Mouse (Mus musculus) heart, postnatal 4 days (tissue): ENCODE data around the gene Gm10778. TPM values are rescaled to one million over a fixed set of nuclear protein-coding genes. Genes with fewer than 3 reads are reported as not detected.

Experiments
- DNase-seq: peaks from one replicate; pipeline ENCODE4 v3.0.0; 2021
- total RNA-seq, 2 experiments: library from RNA; stranded (reverse); gene quantifications; 2 replicates each; pipeline ENCODE4 v1.2.3; 2021

Gm10778 gene
- total RNA-seq = 1 to 10 TPM; 2.9 to 3.5 TPM

GRCm38 (mm10) chr10:81648803-81649775 is at the start of gene Gm10778:
Gene Gm10778, plus strand, starts transcription at chr10:81649059.
- peak; percentile 92 for DNase-seq

- no peak for DNase-seq
Observed at GRCm38 (mm10) chr10:81599630-81600029, 49.2 kb upstream of the Gm10778 start.

GRCm38 (mm10) chr10:81600096-81600495 is 48.8 kb upstream of the Gm10778 start:
- no peak for DNase-seq

GRCm38 (mm10) chr10:81600738-81601203 is 48.1 kb upstream of the Gm10778 start, which contains the start of gene Tle6:
Gene Tle6, minus strand, starts transcription at chr10:81601073.
- peak; percentile 98 for DNase-seq

GRCm38 (mm10) chr10:81601396-81601905 is 47.4 kb upstream of the Gm10778 start:
- DNase-seq = no peak

GRCm38 (mm10) chr10:81602741-81603151 is 46.1 kb upstream of the Gm10778 start:
- DNase-seq = peak; percentile 34

- no peak for DNase-seq
Observed at GRCm38 (mm10) chr10:81604019-81604967, 44.6 kb upstream of the Gm10778 start.

GRCm38 (mm10) chr10:81604968-81605665 is 43.7 kb upstream of the Gm10778 start:
- peak; percentile 93 for DNase-seq

GRCm38 (mm10) chr10:81605666-81605973 is 43.2 kb upstream of the Gm10778 start:
- DNase-seq = no peak

GRCm38 (mm10) chr10:81605974-81606751 is 42.7 kb upstream of the Gm10778 start, which contains the start of gene BC025920:
Gene BC025920, plus strand, starts transcription at chr10:81606270.
- peak; percentile 95 for DNase-seq

GRCm38 (mm10) chr10:81608308-81608707 is 40.6 kb upstream of the Gm10778 start:
- DNase-seq = no peak

- DNase-seq = no peak
Observed at GRCm38 (mm10) chr10:81612779-81613178, 36.1 kb upstream of the Gm10778 start.

GRCm38 (mm10) chr10:81615486-81615885 is 33.4 kb upstream of the Gm10778 start:
- no peak for DNase-seq

GRCm38 (mm10) chr10:81619976-81620375 is 28.9 kb upstream of the Gm10778 start:
- no peak for DNase-seq

GRCm38 (mm10) chr10:81620786-81621185 is 28.1 kb upstream of the Gm10778 start:
- DNase-seq = no peak

GRCm38 (mm10) chr10:81623441-81623840 is 25.4 kb upstream of the Gm10778 start:
- DNase-seq = no peak

- DNase-seq = no peak
Observed at GRCm38 (mm10) chr10:81626101-81626993, 22.5 kb upstream of the Gm10778 start.

- DNase-seq = peak; percentile 93
Observed at GRCm38 (mm10) chr10:81626994-81627835, 21.6 kb upstream of the Gm10778 start, which contains the start of gene Sirt6. Gene Sirt6, minus strand, starts transcription at chr10:81627797.

- DNase-seq = peak; percentile 56
Observed at GRCm38 (mm10) chr10:81627836-81628220, 21.0 kb upstream of the Gm10778 start.
